14 mouse cellular contexts compared by ENCODE assay signal in the genomic region with DNA sequence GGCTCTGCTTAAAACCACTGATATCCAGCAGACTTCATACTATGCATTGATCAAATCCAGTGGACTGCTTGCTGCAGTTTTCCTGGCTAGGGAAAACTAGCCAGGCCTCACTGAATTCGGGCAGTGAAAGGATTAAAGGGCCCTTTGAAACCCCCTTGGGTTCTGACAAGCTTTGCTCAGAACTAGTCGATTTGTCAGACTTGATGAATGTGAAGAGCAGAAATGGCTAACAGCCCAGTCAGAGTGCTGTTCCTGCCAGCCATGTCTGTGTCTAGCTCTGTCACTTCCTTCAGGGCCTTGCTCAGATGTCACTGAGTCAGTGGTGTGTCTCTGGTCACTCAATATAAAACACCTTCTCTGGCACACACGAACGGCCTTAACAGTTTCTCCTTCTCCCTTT.
"Had no signal": no experiment of that assay in that cellular context is flagged by ENCODE, and none has a peak within 500 bp of the region (broad histone marks: within the 10 kb centered on the region; RNA-seq: fewer than 3 reads in every experiment).

No protein-coding gene starts in this region.

- H3K9me3 ChIP-seq: limb, embryonic 10.5 days; liver, embryonic 15.5 days; lung, embryonic 15.5 days; midbrain, embryonic 10.5 days; neural tube, embryonic 13.5 days; stomach, embryonic 15.5 days had no signal

- H3K36me3 ChIP-seq: liver, embryonic 15.5 days; lung, embryonic 15.5 days; neural tube, embryonic 13.5 days; stomach, embryonic 15.5 days had no signal

- H3K4me2 ChIP-seq: liver, embryonic 11.5 days; liver, embryonic 15.5 days; lung, embryonic 15.5 days; neural tube, embryonic 13.5 days; stomach, embryonic 15.5 days had no signal

- H3K4me1 ChIP-seq: limb, embryonic 10.5 days; liver, embryonic 15.5 days; lung, embryonic 15.5 days; neural tube, embryonic 13.5 days; stomach, embryonic 15.5 days had no signal

- DNase-seq: kidney, adult 8-10 months; kidney, postnatal 25 days; midbrain, embryonic 14.5 days; right cerebral cortex, postnatal 14 days; thymus, adult 2 months; thymus, postnatal 25 days had no signal

- H3K27ac ChIP-seq: left cerebral cortex, adult 2 months; limb, embryonic 10.5 days; liver, embryonic 15.5 days; lung, embryonic 15.5 days; midbrain, embryonic 10.5 days; neural tube, embryonic 13.5 days; stomach, embryonic 15.5 days had no signal

- H3K27me3 ChIP-seq: liver, embryonic 15.5 days; lung, embryonic 15.5 days; neural tube, embryonic 13.5 days; stomach, embryonic 15.5 days had no signal

- H3K9ac ChIP-seq: liver, embryonic 15.5 days; lung, embryonic 15.5 days; neural tube, embryonic 13.5 days; stomach, embryonic 15.5 days had no signal

- H3K4me3 ChIP-seq: left cerebral cortex, adult 2 months; limb, embryonic 10.5 days; liver, embryonic 15.5 days; lung, embryonic 15.5 days; midbrain, embryonic 10.5 days; neural tube, embryonic 13.5 days; stomach, embryonic 15.5 days had no signal
